Mouse (Mus musculus): Measurements from ENCODE around the gene Sesn2.

Gene Sesn2

DNA sequence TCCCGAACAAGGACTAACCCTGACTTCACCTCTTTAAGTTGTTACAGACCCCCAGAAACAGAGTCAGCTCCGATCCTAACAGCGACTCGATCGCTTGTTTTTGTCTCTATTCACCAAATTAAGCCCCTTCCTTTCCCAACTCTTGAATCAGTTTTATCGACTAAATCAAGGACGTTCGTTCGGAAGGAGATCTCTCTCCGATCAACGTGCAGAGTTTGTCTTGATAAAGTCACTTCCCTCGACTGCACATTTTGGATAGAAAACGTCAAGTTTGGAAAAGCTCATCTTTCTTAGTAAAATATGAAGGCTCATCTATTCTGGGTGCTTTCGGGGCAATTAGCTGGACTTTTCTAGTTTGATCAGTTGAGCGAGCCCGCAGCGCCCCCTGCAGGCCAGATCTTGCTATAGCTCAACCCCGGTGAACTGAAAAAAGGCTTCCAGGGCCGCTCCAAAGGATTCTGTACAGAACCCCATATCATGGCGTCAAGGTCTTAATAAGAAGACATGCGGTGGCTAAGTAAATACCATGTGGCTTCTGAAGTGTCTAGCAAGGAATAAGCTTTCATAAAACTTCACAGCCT, 4.3 kb upstream of the Sesn2 start:
- CTCF ChIA-PET = interaction anchor here (0.7 to 1.2 kb wide), 3 partner anchors 18 to 426 kb away, joined by 3 to 9 read pairs (median 8); partner anchors contain the start of gene Atpif1

DNA sequence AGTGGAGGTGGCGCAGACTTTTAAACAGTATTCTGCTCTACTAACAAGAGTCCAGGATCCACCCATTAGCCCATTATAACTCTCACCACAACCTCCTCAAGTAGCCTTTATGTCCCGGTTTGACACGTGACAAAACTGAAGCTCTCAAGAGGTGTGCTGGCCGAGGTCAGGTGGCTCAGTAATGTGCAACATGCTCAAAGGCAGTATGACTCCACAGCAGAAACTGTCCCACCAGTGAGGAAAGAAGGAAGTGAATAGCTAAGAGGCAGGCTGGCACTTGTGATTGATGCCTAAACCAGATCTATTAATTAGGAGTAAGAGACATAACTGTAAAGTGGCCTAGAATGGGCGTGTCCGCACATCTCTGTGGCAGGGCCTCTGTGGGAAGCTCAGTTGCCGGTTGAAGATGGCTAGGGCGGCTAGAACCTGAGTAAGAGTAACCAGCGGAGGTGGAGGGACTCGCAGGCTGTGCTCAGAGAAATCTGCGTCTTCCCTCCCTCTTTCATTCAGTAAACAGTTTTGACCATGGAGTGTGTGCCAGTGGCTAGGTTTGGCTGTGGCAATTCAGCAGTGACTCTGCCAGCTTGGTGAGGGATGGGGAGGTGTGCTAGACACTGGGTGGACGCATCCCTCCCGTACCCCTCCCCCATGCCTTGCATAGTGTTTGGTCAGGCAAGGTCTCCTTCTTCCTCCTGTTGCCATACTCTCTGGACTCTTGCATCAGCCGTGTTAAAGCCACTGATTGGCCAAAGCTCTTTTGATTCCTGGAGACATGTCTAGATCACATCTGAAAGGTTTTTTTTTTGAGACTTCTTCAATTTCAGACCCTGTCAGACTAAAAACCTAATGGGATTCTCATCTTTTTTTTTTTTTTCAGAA, 3.3 kb upstream of the Sesn2 start:
- CTCF ChIA-PET = interaction anchor here (0.7 to 1.2 kb wide), 6 partner anchors 11 to 485 kb away, joined by 3 to 9 read pairs (median 4); partner anchors contain the start of gene Atpif1

DNA sequence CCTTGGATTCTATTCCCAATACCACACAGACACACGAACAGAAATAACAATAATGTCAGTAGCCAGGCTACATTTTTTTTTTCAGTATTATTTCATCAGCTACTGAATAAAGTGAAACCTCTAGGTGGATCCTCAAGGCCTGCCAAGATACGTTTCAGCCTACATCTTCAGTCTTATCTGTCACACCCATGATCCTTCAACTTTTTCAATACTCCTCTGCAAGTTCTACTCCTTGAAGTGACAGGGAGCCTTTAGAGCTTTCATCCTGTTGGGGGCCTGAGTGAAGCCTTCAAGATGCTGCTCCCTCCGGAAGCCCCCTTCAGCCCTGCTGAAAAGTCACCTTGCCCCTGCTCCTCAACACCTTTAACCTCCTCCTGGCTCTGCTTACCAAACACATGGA, 1.8 kb upstream of the Sesn2 start:
- CTCF ChIA-PET = interaction anchor here (0.7 kb wide), 1 partner anchor 1072 kb away, joined by 3 read pairs; the partner anchor contains the start of gene Gpn2

DNA sequence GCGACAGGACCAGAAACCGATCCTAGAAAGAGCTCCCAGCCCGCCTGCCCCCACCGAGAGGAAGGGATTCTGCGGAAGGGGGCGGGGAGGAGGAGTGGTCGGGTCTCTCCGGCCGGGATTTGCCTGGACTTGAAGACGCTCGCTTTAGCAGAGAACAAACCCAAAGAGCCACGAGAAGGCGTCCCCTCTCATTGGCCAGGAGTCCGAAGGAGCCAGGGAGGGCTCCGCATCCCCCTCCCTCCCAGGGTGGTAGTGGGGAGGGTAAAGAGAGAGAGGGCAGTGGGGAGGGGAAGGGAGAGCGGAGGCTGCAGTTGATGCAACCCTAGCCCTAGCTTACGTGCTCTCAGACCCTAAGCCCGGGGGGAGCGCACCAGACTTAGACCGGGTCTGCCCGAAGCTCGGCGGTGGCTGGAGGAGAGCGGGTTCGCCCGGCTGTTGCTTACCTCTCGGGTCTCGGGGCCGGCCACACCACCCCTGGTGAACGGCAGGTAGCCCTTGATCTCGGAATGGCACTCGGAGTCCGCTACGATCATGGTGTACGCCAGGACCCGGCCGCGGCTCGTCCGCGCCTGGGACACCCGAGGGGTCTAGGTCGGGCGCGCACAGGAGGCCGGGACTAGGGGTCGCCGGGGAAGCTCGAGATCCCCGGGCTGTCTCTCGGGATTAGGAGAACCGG, 542 bp downstream of the Sesn2 start:
- CTCF ChIA-PET = no interaction called here

DNA sequence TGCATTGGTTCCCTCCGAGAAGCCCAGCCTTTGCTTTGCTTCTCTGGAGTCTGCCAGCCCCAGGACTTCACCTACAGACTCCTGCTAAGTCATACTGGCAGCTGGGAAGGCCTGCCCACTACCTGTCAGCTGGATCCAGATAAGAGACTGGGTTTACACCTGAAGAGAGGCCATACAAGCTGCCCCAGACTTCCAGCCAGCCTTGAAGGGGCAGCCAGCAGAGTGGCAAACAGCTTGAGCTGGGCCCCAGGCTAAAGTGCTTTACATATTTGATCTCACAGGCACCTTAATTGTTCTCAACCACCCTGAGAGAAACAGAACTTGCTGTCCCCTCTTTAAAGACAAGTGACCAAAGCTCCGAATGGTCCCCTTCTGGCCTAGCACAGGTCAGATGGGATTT, 3.1 kb downstream of the Sesn2 start:
- CTCF ChIA-PET = no interaction called here

DNA sequence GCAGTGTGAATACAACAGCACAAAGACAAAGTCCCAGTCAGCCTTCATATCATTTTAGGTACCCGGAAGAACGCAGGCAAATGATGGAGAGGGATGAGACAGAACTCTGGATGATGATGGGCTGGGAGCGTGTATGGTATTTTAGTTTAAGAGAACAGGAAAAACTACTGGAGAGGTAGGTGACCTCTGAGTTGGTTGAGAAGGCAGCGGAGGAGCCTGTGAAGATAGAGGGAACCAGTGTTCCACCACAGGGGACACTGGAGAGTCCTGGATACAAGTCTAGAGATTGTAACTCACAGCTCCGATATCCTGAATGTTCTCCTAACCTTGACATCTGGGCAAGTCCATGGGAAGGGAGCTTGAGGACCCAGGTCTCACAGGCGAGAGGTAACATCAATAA, 4.1 kb downstream of the Sesn2 start:
- CTCF ChIA-PET = no interaction called here

DNA sequence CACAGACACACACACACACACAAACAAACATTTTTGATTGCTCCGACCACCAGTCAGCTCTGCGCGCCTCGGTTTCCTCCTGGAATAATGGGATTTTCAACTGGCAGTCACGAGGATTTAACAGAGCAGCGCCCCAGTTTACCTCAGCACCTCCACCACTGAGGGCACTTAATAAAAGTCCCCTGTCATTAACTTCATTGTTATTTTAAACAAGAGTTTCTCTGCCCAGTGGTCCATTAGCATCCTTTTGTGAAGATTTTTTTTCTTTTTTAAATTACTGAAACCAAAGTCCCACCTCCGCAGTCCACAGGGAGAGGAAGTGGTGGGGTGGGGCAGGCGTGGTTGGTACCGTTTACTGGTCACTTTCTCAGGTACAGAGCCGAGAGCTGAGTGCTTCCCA, 4.5 kb downstream of the Sesn2 start:
- CTCF ChIA-PET = interaction anchor here (0.6 kb wide), 1 partner anchor 169 kb away, joined by 3 read pairs; no protein-coding TSS in a partner anchor

DNA sequence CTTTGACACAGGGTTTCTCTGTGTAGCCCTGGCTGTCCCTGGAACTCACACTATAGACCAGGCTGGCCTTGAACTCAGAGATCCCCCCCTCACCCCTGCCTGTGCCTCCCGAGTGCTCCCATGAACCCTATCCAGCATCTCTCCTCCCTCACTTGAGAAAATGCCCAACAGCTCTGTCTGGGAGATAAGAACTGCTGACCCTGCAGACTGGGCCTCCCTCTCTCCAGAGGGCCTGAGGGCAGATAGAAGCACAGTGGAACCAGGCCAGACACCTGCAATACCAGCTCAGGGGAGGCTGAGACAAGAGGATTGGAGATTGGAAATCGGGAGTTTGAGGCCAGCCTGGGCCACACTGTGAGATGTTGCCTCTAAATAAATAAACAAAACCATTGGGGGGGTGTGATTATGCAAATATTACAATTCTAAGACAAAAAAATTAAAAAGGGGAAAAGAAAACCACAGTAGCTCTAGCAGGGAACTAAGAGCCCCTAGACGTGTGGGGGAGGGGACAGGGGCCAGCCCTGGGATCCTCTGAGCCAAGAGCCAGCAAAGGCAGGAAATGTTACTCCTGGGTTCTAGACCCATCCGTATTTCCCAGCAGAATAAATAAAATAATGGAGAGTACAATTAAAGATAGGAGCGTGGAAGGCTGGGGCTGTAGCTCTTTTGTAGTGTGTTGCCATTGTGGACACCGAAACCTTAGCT, 5.1 kb downstream of the Sesn2 start:
- CTCF ChIA-PET = interaction anchor here (0.6 kb wide), 1 partner anchor 169 kb away, joined by 3 read pairs; no protein-coding TSS in a partner anchor

DNA sequence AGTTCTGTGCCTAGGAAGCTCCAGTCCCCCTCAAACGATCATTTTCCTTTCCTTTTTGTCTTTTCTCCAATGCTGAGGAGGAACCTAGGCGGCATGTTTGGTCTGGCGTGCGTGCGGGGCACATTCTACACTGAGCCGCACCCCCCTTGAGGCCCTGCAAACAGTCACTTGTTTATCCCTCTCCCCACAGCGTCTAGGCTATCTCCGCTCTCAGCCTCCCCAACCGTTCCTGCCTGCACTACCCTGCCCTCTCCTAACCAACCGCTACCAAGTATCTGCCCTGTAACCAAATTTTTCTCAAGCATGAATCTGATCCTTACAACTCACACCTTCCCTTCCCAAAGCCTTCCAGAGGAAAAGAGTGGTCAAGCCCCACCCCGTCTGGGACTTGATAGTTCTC, 7.0 kb downstream of the Sesn2 start:
- CTCF ChIA-PET = interaction anchor here (0.5 to 0.7 kb wide), 2 partner anchors 10 to 22 kb away, joined by 5 read pairs; no protein-coding TSS in a partner anchor

DNA sequence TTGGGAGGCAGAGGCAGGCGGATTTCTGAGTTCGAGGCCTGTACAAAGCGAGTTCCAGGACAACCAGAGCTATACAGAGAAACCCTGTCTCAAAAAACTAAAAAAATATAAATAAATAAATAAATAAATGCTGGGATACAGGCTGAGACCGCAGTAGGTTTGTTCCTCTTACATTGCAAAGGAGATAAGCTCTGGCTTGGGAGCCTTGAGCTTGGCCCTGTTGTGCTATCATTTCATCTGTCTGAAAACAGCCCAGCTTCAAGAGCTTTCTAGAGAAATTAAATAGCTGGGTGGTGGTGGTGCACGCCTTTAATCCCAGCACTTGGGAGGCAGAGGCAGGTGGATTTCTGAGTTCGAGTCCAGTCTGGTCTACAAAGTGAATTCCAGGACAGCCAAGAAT, 8.7 kb downstream of the Sesn2 start:
- CTCF ChIA-PET = no interaction called here

DNA sequence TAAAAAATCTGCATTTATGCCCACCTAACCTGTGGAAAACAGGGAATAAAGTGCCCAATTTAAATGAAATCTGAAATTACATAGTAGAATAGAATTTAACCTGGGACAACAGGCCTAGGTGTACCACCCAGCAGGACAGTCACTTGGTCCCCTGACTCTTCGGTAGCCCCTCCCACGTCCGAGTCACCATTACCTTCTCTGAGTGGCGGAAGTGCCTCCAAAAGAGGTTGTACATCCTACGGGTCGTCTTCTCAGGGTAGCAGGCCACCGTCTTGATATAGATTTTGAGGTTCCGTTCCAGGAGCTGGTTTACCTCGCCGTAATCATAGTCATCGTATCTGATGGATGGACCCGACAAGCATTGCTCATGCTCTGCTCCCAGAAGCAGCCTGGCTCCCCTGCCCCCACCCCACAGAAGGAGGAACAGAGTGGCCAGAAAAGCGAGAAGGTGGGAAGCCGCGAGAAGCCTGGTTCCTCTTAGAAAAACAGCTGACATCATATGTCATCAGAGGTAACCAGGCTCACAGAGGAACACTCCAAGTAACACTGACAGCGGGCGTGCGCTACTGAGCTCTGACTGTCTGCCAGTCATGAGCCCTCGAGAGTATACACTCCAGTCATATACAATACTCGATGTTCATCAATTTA, 15.9 kb downstream of the Sesn2 start:
- CTCF ChIA-PET = no interaction called here

DNA sequence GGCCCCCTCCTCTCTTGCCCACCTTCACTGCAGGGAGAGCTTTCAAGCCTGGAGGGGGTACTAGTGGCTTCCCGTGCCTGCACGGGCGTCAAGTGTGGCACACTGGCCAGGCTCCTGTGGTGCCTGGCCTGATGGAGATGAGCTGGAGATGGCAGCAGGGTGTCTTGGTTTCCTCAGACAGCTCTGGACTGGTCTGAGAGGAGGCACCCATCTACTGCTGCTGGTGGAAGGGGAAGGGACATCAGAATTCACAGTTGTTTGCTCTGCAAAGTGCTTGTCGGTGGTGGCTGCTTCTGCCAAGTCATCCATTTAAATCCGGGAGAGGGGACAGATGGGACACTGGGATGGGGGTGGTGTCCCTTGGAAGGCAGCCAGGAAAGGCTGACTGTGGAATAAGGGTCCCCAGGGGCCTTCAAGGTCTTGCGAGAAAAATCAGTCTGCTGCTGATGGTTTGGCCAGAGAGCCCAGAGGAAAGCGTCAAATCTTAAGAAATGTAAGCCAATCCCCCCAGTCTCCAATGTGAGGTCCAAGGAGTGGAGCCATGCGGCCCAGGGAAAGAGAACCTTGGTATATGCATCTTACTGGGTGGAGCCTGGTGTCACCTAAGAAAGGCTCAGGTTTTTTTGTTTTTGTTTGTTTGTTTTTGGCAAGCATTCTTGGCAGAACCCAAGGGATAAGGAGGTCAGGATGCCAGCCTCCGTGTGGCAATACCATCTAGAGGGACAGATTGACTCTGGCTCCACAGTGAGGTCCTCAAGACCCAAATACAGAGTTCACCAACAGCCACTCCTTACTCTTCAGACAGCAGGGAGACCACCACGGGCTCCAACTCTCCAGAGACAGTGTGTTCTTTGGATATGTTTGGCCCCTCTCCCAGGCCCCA, 17.9 kb downstream of the Sesn2 start:
- CTCF ChIA-PET = interaction anchor here (0.6 to 0.9 kb wide), 2 partner anchors 16 to 42 kb away, joined by 3 to 4 read pairs; no protein-coding TSS in a partner anchor

DNA sequence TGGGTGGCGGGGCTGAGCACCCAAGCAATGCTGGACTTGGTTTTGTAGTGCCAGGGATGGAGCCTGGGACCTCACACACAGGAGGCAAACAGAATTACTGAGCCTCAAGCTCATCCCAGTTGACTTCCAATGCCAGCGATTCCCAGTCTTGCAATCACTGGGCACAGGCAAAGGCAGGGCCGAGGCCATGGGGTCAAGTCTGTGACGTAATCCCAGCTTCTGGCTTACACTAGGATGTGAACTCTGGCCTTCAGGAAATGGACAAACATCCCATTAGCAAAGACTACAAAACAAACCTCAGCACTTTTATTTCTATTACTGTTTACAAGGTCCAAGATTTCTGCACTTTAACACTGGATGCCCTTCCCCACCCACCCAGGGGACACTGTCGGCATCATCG, 18.6 kb downstream of the Sesn2 start:
- CTCF ChIA-PET = interaction anchor here (0.6 kb wide), 2 partner anchors 43 to 306 kb away, joined by 4 to 7 read pairs; no protein-coding TSS in a partner anchor

DNA sequence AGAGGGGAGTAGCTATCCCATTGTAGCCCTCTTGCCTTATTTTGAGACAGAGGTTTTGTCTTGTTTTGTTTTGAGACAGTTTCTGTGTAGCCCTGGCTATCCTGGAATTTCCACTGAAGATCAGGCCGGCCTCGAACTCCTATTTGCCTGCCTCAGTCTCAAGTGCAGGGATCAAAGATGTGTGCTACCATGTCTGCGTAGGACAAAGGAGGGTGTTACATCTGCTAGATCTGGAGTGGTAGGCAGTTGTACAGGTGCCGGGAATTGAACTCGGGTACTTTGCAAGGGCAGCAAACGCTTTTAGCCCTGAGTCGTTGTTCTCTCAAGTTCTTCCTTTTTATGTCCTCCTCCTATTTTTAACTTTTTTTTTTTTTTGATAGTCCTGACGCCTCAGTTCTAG, 19.2 kb downstream of the Sesn2 start:
- CTCF ChIA-PET = interaction anchor here (0.6 kb wide), 1 partner anchor 306 kb away, joined by 7 read pairs; no protein-coding TSS in a partner anchor

DNA sequence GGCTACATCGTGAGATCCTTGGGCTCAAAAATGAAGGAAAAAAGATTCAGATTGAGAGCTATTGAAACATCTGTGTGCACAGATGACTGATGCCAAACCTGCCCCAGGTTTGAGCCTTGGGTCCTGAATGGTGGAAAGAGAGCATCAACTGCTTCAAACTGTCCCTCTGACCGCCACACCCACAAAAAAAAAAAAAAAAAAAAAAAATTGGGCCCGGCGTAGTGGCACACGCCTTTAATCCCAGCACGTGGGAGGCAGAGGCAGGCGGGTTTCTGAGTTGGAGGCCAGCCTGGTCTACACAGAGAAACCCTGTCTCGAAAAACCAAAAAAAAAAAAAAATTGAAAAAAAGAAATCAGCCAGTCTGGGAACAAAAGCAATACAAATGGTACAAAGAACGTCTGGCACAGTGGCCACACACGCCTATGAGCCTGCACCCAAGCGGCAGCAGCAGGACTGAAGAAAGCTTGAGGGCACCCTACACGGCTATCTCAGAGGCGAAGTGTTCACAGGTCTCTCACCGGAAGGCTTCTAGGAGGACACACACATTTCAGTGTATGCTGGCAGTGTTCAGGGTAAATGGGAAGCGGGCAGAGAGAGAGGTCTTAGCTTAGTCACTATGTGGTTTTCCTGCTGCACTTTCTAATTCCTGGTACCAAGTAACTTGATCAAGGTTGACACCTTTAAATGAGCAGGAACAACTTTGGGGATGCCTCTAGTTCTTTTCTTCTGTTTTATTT, 19.9 kb downstream of the Sesn2 start:
- CTCF ChIA-PET = interaction anchor here (0.5 kb wide), 1 partner anchor 22 kb away, joined by 5 read pairs; no protein-coding TSS in a partner anchor

DNA sequence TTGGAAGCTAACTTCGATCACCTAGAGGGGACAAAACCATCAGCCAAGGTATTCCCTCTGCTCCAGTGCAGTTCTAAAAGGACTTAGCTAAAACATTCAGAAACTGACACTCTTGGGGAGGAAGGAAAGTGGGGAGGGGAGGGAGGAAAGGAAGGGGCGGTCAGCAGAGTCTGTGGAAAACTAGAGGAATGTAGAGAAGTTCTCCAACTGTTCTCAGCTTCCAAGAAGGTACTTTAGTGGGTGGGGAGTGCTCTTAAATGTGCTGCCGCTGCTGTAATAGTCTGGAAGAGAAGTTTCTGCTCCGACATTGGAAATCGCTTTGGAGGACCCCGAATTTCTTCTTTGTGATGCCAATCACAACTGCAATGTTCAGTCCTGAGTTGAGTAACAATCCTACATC, 21.3 kb downstream of the Sesn2 start:
- CTCF ChIA-PET = no interaction called here

DNA sequence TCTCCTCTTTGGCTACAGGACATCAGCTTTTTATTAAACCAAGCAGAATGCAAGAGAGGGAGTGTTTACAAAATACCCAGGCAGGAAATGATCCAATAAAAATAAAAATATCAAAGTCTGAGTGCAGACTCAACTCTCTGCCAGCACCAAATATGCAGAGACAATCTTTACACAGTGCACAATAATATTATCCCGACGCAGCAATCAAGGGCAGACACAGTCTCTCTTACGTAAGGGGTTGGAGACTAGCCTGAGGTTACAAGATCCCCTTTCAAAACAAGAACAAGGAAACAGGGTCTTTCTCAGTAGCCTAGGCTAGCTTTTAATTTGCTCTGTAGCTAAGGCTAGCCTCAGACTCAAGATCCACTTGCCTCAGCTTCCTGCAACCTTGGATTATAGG, 21.8 kb downstream of the Sesn2 start:
- CTCF ChIA-PET = no interaction called here

DNA sequence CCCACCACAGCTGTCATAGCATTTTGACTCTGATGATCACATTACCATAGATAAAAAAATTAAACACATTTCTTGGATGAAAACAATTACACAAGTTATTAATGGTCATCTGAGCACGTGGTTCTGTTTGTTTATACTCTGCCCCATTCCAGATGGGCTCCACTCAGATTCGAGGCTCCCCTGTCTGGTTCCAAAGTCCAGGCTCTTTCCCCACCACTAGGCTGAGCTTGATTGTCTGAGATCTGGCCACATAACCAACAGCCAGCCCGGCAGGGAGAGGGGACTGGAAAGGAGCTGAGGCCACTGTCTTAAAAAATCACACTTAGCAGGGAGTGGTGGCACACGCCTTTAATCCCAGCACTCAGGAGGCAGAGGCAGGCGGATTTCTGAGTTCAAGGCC, 25.5 kb downstream of the Sesn2 start:
- CTCF ChIA-PET = no interaction called here

DNA sequence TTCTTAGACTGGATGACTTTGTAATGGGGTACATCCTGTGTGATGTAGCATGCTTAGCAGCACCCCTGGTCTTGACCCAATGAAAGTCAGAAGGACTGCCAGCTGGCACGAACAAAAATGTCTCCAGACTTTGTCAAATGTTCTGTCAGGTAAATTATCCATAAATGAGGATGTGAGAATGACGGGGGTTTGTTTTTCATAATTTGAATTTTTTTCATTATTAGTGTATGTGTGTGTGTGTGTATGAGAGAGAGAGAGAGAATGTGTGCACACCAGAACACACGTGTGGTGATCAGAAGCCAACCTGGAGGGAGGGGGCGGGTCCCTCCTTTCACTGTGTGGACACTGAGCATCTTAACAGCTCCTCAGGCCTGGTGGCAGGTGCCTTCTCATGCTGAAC, 26.1 kb downstream of the Sesn2 start:
- CTCF ChIA-PET = no interaction called here

Data from spleen, embryonic (tissue).